Mouse (Mus musculus) cerebellum, adult (tissue): ENCODE measurements around the gene Arfip1.
A peak's percentile ranks its signal among the peaks of the same experiment; 100 is the strongest.
"Not testable (repeated sequence)": the region's sequence is repeated elsewhere in the genome, so short reads cannot be mapped to it uniquely, and the experiment has no call there.

Source experiments
- ATAC-seq: cut with Nextera tagmentation; 2 replicates; pipeline ENCODE4 v1.9.2; 2017; ENCODE audit warnings: mild to moderate bottlenecking, moderate library complexity, mixed read lengths; ENCODE audit not compliant: insufficient number of reproducible peaks, low FRiP score, low TSS enrichment

Arfip1 gene

DNA sequence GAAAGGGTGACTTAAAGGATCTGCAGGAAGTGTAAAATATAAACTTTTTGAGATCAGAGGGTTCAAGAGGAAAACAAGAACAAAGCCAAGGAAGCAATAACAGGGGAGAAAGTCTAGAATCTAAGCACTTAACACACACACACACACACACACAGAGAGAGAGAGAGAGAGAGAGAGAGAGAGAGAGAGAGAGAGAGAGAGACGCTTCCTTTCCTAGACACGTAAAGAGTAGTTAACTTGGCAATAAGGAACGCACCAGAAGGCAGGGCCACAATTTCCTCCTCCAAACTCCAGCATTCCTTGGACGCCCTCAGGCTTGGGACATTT, 766 bp downstream of the Arfip1 start:
- ATAC-seq: no peak; the same call in 1 of the 2 replicates

DNA sequence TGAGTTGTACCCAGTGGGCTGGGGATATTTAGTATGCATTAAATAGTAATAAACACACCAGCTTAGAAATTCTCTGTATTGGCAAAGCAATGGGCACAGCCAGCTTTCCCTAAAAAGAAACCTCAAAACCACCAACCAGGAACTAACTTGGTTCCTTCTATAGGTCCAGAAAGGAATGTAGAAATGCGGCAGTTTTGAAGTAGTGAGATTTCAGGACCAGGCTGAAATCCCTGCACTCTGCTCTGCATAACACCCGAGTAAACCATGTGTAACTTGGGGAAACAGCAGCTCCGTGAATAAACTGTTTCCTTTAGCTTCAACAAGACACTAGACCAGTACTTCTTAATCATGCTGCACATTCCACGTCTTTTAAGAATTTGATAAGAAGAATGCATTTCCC, 1.7 kb downstream of the Arfip1 start:
- no peak for ATAC-seq

GRCm38 (mm10) chr3:84570501-84570900, 11.9 kb downstream of the Arfip1 start:
- no peak for ATAC-seq

GRCm38 (mm10) chr3:84569587-84569986, 12.8 kb downstream of the Arfip1 start:
- ATAC-seq: no peak

GRCm38 (mm10) chr3:84568540-84568939, 13.9 kb downstream of the Arfip1 start:
- ATAC-seq: no peak

DNA sequence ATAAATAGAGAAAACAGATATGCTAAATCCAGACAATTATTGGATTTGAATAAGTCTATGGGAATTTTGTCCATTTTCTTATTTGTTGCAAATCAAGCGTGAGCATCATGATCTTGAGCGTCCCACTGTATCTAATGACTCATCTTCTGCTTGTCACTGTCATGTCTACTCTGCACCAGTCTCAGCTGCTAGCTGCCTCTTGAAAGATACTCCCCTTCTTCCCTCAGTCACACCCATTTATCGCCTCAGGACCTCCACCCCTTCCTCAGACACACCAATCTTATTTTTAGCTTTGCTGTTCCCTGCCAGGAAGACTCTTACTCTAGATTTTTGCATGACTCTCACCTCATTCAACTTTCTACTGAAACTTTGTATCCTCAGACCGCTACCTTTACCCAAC, 19.0 kb downstream of the Arfip1 start:
- no peak for ATAC-seq

GRCm38 (mm10) chr3:84562911-84563310, 19.5 kb downstream of the Arfip1 start:
- ATAC-seq: not testable (repeated sequence)

DNA sequence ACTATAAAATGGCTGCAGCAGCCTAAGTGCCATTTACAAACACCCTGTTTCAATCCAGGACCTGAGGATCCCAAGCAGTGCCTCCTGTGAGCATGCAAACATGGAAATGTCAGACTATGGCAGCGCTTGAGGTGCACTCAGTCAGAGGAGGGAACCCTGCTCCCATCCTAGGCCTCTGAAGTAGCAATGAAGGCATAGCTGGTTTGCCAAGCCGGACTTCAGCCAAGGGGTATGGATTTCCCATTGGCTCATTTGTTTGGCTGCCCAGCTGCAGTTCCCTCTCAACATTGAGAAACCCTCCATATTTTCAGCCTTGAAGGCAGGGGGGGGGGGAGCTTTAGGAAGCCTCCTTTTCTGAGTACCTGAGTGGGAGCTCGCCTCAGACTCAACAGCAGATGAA, 24.1 kb downstream of the Arfip1 start:
- ATAC-seq: no peak

- ATAC-seq: no peak
Measured at GRCm38 (mm10) chr3:84555780-84556179, 26.6 kb downstream of the Arfip1 start.

- ATAC-seq: no peak
Measured at GRCm38 (mm10) chr3:84547177-84547576, 35.2 kb downstream of the Arfip1 start.

- ATAC-seq: not testable (repeated sequence)
Measured at GRCm38 (mm10) chr3:84542450-84542849, 40.0 kb downstream of the Arfip1 start.

GRCm38 (mm10) chr3:84541881-84542280, 40.5 kb downstream of the Arfip1 start:
- ATAC-seq: no peak

- ATAC-seq: no peak
Measured at GRCm38 (mm10) chr3:84540640-84541039, 41.8 kb downstream of the Arfip1 start.

GRCm38 (mm10) chr3:84536987-84537386, 45.4 kb downstream of the Arfip1 start:
- ATAC-seq: no peak

- ATAC-seq: no peak
Measured at GRCm38 (mm10) chr3:84533227-84533626, 49.2 kb downstream of the Arfip1 start.

DNA sequence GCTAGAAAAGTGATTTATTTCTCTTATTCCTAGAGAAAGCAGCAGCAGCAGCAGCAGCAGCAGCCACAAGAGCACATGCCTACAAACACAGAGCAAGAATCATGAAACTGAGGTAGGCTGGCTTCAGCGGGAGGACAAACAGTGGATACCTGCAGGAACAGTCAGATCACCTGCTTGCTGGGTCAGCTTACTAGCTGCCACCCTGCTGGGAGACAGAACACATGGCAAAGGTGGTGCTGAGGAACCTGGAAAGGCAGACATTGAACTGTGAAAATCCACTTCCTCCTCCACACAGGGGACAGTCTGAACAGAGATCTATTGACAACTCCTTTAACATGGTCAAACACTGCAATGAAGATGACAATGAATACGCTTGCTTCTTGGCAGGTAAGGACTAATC, 53.4 kb downstream of the Arfip1 start:
- peak; percentile 70 for ATAC-seq

GRCm38 (mm10) chr3:84524952-84525351, 57.5 kb downstream of the Arfip1 start:
- peak; percentile 61; the same call in 1 of the 2 replicates for ATAC-seq

GRCm38 (mm10) chr3:84516163-84516562, 66.3 kb downstream of the Arfip1 start:
- ATAC-seq: no peak

DNA sequence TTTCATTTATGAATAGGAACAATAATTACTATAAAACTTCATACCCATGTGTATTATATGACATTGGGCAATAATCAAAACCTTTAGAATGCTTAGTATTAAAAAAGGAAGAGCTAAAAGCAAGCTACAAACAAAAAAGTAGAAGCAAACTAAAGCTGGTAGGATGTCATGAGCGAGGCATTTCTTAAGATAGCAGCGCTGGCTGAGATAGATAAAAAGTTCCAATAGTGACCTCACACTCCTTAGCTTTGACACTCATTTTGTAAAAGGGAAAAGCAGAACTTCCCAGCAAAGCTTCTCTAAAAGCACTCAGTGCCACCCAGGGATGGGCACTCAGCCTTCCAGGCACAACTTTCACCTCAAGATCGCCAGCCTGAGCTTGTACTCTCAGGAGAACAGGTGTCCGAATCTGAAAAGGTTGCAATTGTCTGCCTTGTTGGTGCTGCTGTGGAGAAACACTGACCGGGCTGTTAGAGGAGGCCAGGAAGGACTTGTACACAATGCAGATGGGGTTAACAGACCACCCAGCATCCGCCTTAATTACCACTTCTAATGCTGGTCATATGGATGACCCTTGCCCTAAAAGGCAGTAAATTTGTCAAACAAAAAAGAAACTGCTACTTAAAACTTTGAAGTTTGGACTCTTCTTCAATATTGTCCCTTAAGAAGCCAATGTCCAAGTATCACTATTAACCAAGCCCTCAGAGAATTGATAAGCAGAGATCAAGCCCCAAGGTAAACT, 69.5 kb downstream of the Arfip1 start:
- ATAC-seq: no peak

DNA sequence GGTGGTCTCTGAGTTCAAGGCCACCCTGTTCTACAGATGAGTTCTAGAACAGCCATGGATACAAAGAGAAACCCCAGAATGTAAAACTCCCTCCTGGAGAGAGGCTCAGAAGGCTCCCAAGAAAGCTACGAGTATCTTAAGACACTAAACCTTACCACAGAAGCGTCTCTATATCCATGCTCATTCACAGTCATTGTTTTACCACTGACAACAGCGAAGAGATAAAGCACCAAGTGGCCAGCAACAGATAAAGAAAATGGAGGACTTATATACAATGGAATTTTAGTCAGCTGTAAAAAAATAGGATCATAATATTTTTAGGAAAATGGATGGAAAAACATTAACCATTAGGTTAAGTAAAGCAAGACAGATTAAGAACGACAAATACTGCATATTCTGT, 77.2 kb downstream of the Arfip1 start:
- no peak for ATAC-seq

GRCm38 (mm10) chr3:84504291-84504690, 78.1 kb downstream of the Arfip1 start:
- ATAC-seq: no peak

DNA sequence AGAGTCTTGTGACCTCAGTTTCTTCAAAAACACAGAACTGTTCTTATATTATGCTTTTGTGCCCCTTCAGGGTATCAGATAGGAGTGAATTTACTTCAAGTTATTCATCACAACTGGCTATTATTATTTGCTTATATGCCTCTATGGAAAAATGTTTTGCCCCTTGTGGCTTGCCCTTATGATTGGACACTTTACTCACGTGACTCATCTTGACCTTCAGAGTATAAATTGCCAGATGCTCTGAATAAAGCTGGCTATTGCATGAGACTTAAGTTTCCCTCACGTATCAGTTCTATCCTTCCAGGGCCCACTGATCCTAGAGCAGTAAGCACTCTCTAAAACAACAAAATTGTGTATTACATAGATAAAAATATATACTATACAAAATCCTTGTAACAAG, 80.3 kb downstream of the Arfip1 start:
- ATAC-seq: no peak

- no peak for ATAC-seq
Measured at GRCm38 (mm10) chr3:84500491-84500890, 81.9 kb downstream of the Arfip1 start.
